Mouse (Mus musculus): ENCODE data around the gene Cdc20b.

- TF ChIP-seq CTCF (IDR thresholded peaks at IDR 0.05; ENCODE audit: control insufficient read depth, insufficient read depth, insufficient read length) (no peak), FOSL1 (IDR thresholded peaks at IDR 0.05; ENCODE audit: insufficient read depth, low read length, poor library complexity, severe bottlenecking) (no peak), MYOD1 (IDR thresholded peaks at IDR 0.05; ENCODE audit: control insufficient read depth, insufficient read length, low read depth) (no peak), MAX (IDR thresholded peaks at IDR 0.05) (no peak)
Measured at GRCm38 (mm10) chr13:113097011-113097410, 62.1 kb downstream of the Cdc20b start.

Measured in C2C12 (cell line).